Mouse (Mus musculus): ENCODE data around the gene Oas1g. TPM values are rescaled to one million over a fixed set of nuclear protein-coding genes. Genes with fewer than 3 reads are reported as not detected.
"Not testable (repeated sequence)": the region's sequence is repeated elsewhere in the genome, so short reads cannot be mapped to it uniquely, and the experiment has no call there.

Gene Oas1g
- under 1 TPM in 1 of 2 experiments, not detected in 1; 0.25 TPM for total RNA-seq (2021)

GRCm38 (mm10) chr5:120887413-120887812 is at the start of gene Oas1g:
Oas1g (minus strand) TSS chr5:120887613.
- DNase-seq (ENCODE audit: low spot score); intact Hi-C loops (cut with DNase I): not testable (repeated sequence)

GRCm38 (mm10) chr5:120933966-120934365 is 46.6 kb upstream of the Oas1g start:
- intact Hi-C loops (cut with DNase I): no loop called here
- no peak for DNase-seq (ENCODE audit: low spot score)

- DNase-seq (ENCODE audit: low spot score): no peak
- intact Hi-C loops (cut with DNase I): no loop called here
These were observed 39.6 kb upstream of the Oas1g start for GRCm38 (mm10) chr5:120927036-120927435.

GRCm38 (mm10) chr5:120926311-120926710 is 38.9 kb upstream of the Oas1g start:
- intact Hi-C loops (cut with DNase I): not testable (repeated sequence)

GRCm38 (mm10) chr5:120924520-120924919 is 37.1 kb upstream of the Oas1g start:
- intact Hi-C loops (cut with DNase I); DNase-seq (ENCODE audit: low spot score): not testable (repeated sequence)

More at GRCm38 (mm10) chr5:120926311-120926710, 38.9 kb upstream of the Oas1g start:
- DNase-seq (ENCODE audit: low spot score): not testable (repeated sequence)

GRCm38 (mm10) chr5:120923969-120924368 is 36.6 kb upstream of the Oas1g start:
- DNase-seq (ENCODE audit: low spot score): no peak
- intact Hi-C loops (cut with DNase I): no loop called here

GRCm38 (mm10) chr5:120920296-120920695 is 32.9 kb upstream of the Oas1g start:
- intact Hi-C loops (cut with DNase I): no loop called here
- DNase-seq (ENCODE audit: low spot score): no peak

GRCm38 (mm10) chr5:120919156-120919935 is 31.9 kb upstream of the Oas1g start:
- intact Hi-C loops (cut with DNase I); DNase-seq (ENCODE audit: low spot score): not testable (repeated sequence)

GRCm38 (mm10) chr5:120914204-120914603 is 26.8 kb upstream of the Oas1g start, which contains the start of gene Oas1d:
Oas1d (plus strand) TSS chr5:120914536.
- DNase-seq (ENCODE audit: low spot score): not testable (repeated sequence)

GRCm38 (mm10) chr5:120908196-120908920 is 20.9 kb upstream of the Oas1g start:
- intact Hi-C loops (cut with DNase I): no loop called here
- no peak for DNase-seq (ENCODE audit: low spot score)

More at GRCm38 (mm10) chr5:120914204-120914603, 26.8 kb upstream of the Oas1g start, which contains the start of gene Oas1d:
- intact Hi-C loops (cut with DNase I): not testable (repeated sequence)

GRCm38 (mm10) chr5:120906791-120907733 is 19.6 kb upstream of the Oas1g start, which contains the start of gene Oas1a:
Oas1a (minus strand) TSS chr5:120907521.
- DNase-seq (ENCODE audit: low spot score); intact Hi-C loops (cut with DNase I): not testable (repeated sequence)

- intact Hi-C loops (cut with DNase I): no loop called here
- DNase-seq (ENCODE audit: low spot score): no peak
These were observed 14.6 kb upstream of the Oas1g start for GRCm38 (mm10) chr5:120902056-120902455.

GRCm38 (mm10) chr5:120900666-120901065 is 13.3 kb upstream of the Oas1g start:
- no peak for DNase-seq (ENCODE audit: low spot score)
- intact Hi-C loops (cut with DNase I): no loop called here

- intact Hi-C loops (cut with DNase I): loop anchor here (2.0 kb wide), 1 partner anchor 20 kb away; no protein-coding TSS in a partner anchor
These were observed 11.3 kb upstream of the Oas1g start for GRCm38 (mm10) chr5:120898726-120899125.

GRCm38 (mm10) chr5:120898307-120898706 is 10.9 kb upstream of the Oas1g start:
- intact Hi-C loops (cut with DNase I): loop anchor here (2.0 kb wide), 1 partner anchor 20 kb away; no protein-coding TSS in a partner anchor
- no peak for DNase-seq (ENCODE audit: low spot score)

More at GRCm38 (mm10) chr5:120898726-120899125, 11.3 kb upstream of the Oas1g start:
- no peak for DNase-seq (ENCODE audit: low spot score)

GRCm38 (mm10) chr5:120895231-120895900 is 8.0 kb upstream of the Oas1g start:
- intact Hi-C loops (cut with DNase I): no loop called here
- DNase-seq (ENCODE audit: low spot score): no peak

GRCm38 (mm10) chr5:120894692-120895091 is 7.3 kb upstream of the Oas1g start:
- DNase-seq (ENCODE audit: low spot score); intact Hi-C loops (cut with DNase I): not testable (repeated sequence)

GRCm38 (mm10) chr5:120893866-120894265 is 6.5 kb upstream of the Oas1g start:
- intact Hi-C loops (cut with DNase I): loop anchor here (2.0 kb wide), 1 partner anchor 109 kb away; no protein-coding TSS in a partner anchor
- DNase-seq (ENCODE audit: low spot score): not testable (repeated sequence)

GRCm38 (mm10) chr5:120892243-120892660 is 4.8 kb upstream of the Oas1g start:
- DNase-seq (ENCODE audit: low spot score): no peak
- intact Hi-C loops (cut with DNase I): loop anchor here (2.0 kb wide), 1 partner anchor 107 kb away; no protein-coding TSS in a partner anchor
